Mouse (Mus musculus): ENCODE results near the gene Epb41l2. TPM values are rescaled to one million over a fixed set of nuclear protein-coding genes. Genes with fewer than 3 reads are reported as not detected.

Gene Epb41l2
- 10 to 100 TPM; 14.8 to 20.7 (median 18.3) TPM for polyA plus RNA-seq (2017; shearing (Covaris generic))

- peak; percentile 78 for ATAC-seq
Measured at GRCm38 (mm10) chr10:25359208-25359958, at the start of gene Epb41l2. Gene Epb41l2 (plus strand): TSS chr10:25359798.

GRCm38 (mm10) chr10:25309996-25310395, 49.6 kb upstream of the Epb41l2 start:
- no peak for ATAC-seq

- no peak for ATAC-seq
Measured at GRCm38 (mm10) chr10:25310736-25311135, 48.9 kb upstream of the Epb41l2 start.

- no peak for ATAC-seq
Measured at GRCm38 (mm10) chr10:25311554-25312212, 47.9 kb upstream of the Epb41l2 start.

GRCm38 (mm10) chr10:25313856-25314584, 45.6 kb upstream of the Epb41l2 start:
- no peak for ATAC-seq

- no peak for ATAC-seq
Measured at GRCm38 (mm10) chr10:25317665-25318064, 41.9 kb upstream of the Epb41l2 start.

GRCm38 (mm10) chr10:25318405-25318804, 41.2 kb upstream of the Epb41l2 start:
- no peak for ATAC-seq

- no peak for ATAC-seq
Measured at GRCm38 (mm10) chr10:25319531-25319930, 40.1 kb upstream of the Epb41l2 start.

GRCm38 (mm10) chr10:25321198-25321597, 38.4 kb upstream of the Epb41l2 start:
- ATAC-seq: no peak

GRCm38 (mm10) chr10:25325690-25326089, 33.9 kb upstream of the Epb41l2 start:
- ATAC-seq: no peak

- no peak for ATAC-seq
Measured at GRCm38 (mm10) chr10:25327511-25327910, 32.1 kb upstream of the Epb41l2 start.

GRCm38 (mm10) chr10:25330094-25330493, 29.5 kb upstream of the Epb41l2 start:
- no peak for ATAC-seq

- peak; percentile 91 for ATAC-seq
Measured at GRCm38 (mm10) chr10:25331321-25332049, 28.1 kb upstream of the Epb41l2 start.

GRCm38 (mm10) chr10:25333390-25334079, 26.1 kb upstream of the Epb41l2 start:
- ATAC-seq: no peak

GRCm38 (mm10) chr10:25340675-25341074, 18.9 kb upstream of the Epb41l2 start:
- ATAC-seq: no peak

GRCm38 (mm10) chr10:25342801-25343200, 16.8 kb upstream of the Epb41l2 start:
- ATAC-seq: no peak

GRCm38 (mm10) chr10:25353941-25354340, 5.7 kb upstream of the Epb41l2 start:
- no peak for ATAC-seq

- no peak for ATAC-seq
Measured at GRCm38 (mm10) chr10:25354390-25354789, 5.2 kb upstream of the Epb41l2 start.

- ATAC-seq: peak; percentile 53
Measured at GRCm38 (mm10) chr10:25359959-25360811, 587 bp downstream of the Epb41l2 start.

- no peak for ATAC-seq
Measured at GRCm38 (mm10) chr10:25362235-25362634, 2.6 kb downstream of the Epb41l2 start.

- ATAC-seq: no peak
Measured at GRCm38 (mm10) chr10:25365158-25365557, 5.6 kb downstream of the Epb41l2 start.

Measured in inflammation-experienced regulatory T-cells, adult 6 months (primary cell).